Mouse (Mus musculus) CD4-positive, CD25-positive, alpha-beta regulatory T cell, adult 4 months (primary cell): Measurements from ENCODE around the gene Gabrd. TPM values are rescaled to one million over a fixed set of nuclear protein-coding genes. Genes with fewer than 3 reads are reported as not detected.
A peak's percentile ranks its signal among the peaks of the same experiment; 100 is the strongest.

Source experiments
- ATAC-seq: one replicate; pipeline ENCODE4 v1.8.0; 2017
- polyA plus RNA-seq, 2 experiments: library from polyadenylated mRNA; unstranded; fragments of 100-300 nt; shearing (Covaris generic); gene quantifications; one replicate each; pipeline ENCODE4 v1.2.1; 2017

Gene Gabrd
- polyA plus RNA-seq, 2 experiments from 2014 or later = 1.6 to 2.4 TPM

DNA sequence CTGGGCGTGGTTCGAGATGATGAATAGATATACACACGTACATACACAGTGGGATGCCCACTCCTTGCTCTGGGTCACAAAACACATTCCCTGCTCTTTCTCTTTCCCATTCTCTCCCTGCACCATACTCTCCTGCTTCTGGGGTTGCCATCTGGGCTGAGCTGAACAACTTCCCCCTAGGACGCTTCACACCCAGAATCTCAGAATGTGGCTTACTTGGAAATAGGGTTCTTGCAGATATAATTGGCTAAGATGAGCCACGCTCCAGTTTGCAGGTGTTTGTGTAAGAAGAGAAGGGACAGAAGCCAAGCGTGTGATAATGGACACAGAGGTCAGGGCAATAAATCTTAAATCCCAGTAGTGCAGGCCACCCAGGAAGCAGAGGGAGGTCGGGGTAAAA is 15.9 kb downstream of the Gabrd start:
- no peak for ATAC-seq

GRCm38 (mm10) chr4:155371797-155372735 is 25.8 kb downstream of the Gabrd start:
- no peak for ATAC-seq

- ATAC-seq = no peak
Observed at GRCm38 (mm10) chr4:155370737-155371715, 26.9 kb downstream of the Gabrd start.

- ATAC-seq = no peak
Observed at GRCm38 (mm10) chr4:155368684-155369083, 29.2 kb downstream of the Gabrd start.

- no peak for ATAC-seq
Observed at GRCm38 (mm10) chr4:155367739-155368138, 30.2 kb downstream of the Gabrd start.

- ATAC-seq = no peak
Observed at GRCm38 (mm10) chr4:155366784-155367183, 31.1 kb downstream of the Gabrd start.

- ATAC-seq = no peak
Observed at GRCm38 (mm10) chr4:155362443-155362842, 35.5 kb downstream of the Gabrd start.

DNA sequence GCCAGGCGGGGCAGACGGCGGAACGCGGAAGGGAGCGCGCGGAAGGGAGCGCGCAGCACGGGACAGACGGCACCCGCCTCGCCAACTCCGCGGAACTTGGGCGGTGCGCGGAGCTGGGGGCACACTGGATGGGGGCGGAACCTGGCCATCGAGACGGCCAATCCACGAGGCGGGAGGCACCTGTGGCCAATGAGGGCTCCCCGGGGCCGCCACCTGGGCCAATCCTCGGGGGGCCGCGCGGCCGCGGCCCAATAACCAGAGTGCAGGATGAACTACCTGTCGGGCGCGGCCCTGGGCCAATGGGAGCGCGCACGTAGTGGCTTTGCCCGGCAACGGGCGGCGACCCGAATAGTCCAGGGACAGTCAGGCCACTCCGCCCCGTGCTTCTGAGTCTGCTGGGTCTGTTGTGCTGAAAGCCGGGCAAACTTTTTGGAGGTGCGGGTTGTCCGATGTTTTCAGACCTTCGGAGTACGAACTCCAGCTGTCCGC is 36.6 kb downstream of the Gabrd start, which contains the start of gene Prkcz:
Gene Prkcz, minus strand, starts transcription at position 59 of the 489 bp plus-strand sequence.
- ATAC-seq = peak; percentile 97

GRCm38 (mm10) chr4:155360856-155361255 is 37.1 kb downstream of the Gabrd start:
- peak; percentile 28 for ATAC-seq

- no peak for ATAC-seq
Observed at GRCm38 (mm10) chr4:155359560-155360464, 38.1 kb downstream of the Gabrd start.

DNA sequence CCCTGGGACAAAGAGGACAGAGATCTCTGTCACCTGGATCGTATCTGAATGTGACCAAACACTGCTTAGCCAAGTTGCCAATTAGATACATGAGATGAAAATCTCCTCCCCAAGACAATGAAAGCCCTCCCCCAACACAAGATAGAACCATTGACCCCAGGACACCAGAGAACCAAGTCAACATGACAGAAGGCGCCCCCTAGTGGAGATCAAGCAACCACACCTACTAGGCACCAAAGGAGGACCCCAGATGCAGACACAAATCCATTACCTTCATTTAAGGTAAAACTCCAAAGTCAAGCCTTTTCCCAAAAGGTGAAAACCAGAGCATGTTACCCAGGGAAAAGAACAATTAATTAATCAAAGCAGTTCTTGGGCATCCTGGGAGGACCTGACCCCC is 40.3 kb downstream of the Gabrd start:
- ATAC-seq = no peak

GRCm38 (mm10) chr4:155356354-155356753 is 41.6 kb downstream of the Gabrd start:
- ATAC-seq = no peak

DNA sequence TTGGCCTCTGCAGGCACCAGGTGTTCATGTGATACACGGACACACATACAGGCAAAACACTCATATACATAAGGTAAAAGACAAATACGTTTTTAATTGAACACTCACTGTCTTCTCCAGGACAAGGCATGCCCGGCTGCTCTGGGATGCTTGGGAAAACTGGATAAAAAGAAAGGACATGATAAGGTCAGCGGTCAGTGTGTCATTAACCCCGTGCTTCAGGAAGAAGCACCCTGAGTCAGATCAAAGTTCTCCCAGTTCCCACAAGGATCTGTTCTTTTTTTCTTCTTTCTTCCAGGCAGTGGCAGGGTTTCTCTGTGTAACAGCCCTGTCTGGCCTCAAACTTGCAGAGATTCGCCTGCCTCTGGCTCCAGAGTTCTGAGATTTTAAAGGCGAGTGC is 43.4 kb downstream of the Gabrd start:
- ATAC-seq = no peak

GRCm38 (mm10) chr4:155354035-155354434 is 43.9 kb downstream of the Gabrd start:
- no peak for ATAC-seq

GRCm38 (mm10) chr4:155352581-155352980 is 45.3 kb downstream of the Gabrd start:
- no peak for ATAC-seq

GRCm38 (mm10) chr4:155346350-155346749 is 51.6 kb downstream of the Gabrd start:
- no peak for ATAC-seq

GRCm38 (mm10) chr4:155345608-155345953 is 52.3 kb downstream of the Gabrd start:
- peak; percentile 58 for ATAC-seq

GRCm38 (mm10) chr4:155344716-155345607 is 53.0 kb downstream of the Gabrd start:
- no peak for ATAC-seq

- no peak for ATAC-seq
Observed at GRCm38 (mm10) chr4:155344299-155344600, 53.7 kb downstream of the Gabrd start.

DNA sequence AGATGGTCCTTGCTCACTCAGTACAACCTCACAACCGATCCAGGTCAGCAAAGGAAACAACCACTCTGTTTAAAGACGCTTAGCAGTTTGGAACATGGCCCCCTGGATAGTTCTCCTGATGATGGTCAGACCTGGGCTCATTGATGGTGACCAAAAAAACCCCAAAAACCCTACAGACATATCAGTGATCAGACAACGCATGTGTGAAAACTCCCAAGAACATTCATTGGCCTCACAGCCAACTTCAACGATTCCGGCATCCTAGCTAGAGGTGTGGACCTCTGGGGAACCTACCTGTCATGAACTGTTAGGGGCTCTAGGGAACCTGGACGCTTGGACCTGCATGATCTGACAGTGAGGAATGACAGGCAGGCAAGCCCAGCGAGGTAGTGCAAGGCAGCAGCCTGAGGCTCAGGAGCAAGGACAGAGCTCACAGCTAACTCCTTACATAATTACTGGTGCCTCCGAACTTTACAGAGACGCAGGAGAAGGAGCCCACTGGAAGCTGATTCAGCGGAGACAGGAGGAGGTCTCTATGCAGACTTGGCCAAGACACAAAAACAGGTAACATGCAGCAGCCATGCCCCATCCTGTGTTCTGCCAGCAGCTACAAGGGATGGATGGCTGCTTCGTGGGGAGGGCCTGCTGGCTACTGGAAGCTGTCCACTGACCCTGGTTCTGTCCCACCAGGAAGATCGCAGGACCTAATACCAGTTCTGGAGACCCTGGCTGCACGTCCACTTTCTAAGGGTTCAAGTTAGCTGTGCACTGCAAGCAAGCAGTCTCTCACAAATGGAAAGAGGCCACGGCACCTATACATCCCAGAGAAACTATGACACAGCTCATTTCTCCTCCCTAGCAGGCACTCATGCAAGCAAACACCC is 54.3 kb downstream of the Gabrd start:
- ATAC-seq = no peak
